Mouse (Mus musculus) testis, adult 2 months (tissue): ENCODE data around the gene Gigyf2. TPM values are rescaled to one million over a fixed set of nuclear protein-coding genes. Genes with fewer than 3 reads are reported as not detected.

Experiments
- H3K27ac ChIP-seq: fragments of 200-500 bp; 2 replicates; pipeline ENCODE4 v1.5.1; 2012; ENCODE audit warnings: low read depth, low read length; ENCODE audit not compliant: control insufficient read depth, insufficient read depth
- H3K27me3 ChIP-seq: fragments of 200-500 bp; 2 replicates; pipeline ENCODE4 v1.6.1; 2012; ENCODE audit warnings: mild to moderate bottlenecking, low read length, moderate library complexity; ENCODE audit not compliant: control insufficient read depth, insufficient read depth
- H3K36me3 ChIP-seq: fragments of 200-500 bp; 2 replicates; pipeline ENCODE4 v1.6.1; 2012; ENCODE audit warnings: mild to moderate bottlenecking, low read length; ENCODE audit not compliant: control insufficient read depth, insufficient read depth
- H3K4me1 ChIP-seq: fragments of 200-500 bp; 2 replicates; pipeline ENCODE4 v1.6.1; 2012; ENCODE audit warnings: low read length; ENCODE audit not compliant: control insufficient read depth, insufficient read depth
- H3K4me3 ChIP-seq: fragments of 200-500 bp; 2 replicates; pipeline ENCODE4 v1.5.1; 2012; ENCODE audit warnings: low read depth, mild to moderate bottlenecking, low read length, moderate library complexity, mixed read lengths; ENCODE audit not compliant: control insufficient read depth
- CTCF ChIP-seq: fragments of 200-500 bp; IDR thresholded peaks from 2 replicates; pipeline ENCODE4 v1.5.1; 2012; ENCODE audit warnings: low read depth, mild to moderate bottlenecking, inconsistent platforms, low read length, moderate library complexity; ENCODE audit not compliant: control insufficient read depth, insufficient read depth, insufficient replicate concordance
- POLR2A ChIP-seq: fragments of 200-500 bp; IDR thresholded peaks from 2 replicates; pipeline ENCODE4 v1.6.1; 2012; ENCODE audit warnings: low read depth, mild to moderate bottlenecking, inconsistent platforms, low read length, moderate library complexity; ENCODE audit not compliant: control insufficient read depth
- polyA plus RNA-seq: library from polyadenylated mRNA; depleted of rRNA; stranded (reverse); fragments of >200 nt; gene quantifications from 2 replicates; pipeline ENCODE4 v1.2.3, GENCODE M21; 2012

The Gigyf2 gene
- polyA plus RNA-seq, 1 experiment = 74.0 TPM

DNA sequence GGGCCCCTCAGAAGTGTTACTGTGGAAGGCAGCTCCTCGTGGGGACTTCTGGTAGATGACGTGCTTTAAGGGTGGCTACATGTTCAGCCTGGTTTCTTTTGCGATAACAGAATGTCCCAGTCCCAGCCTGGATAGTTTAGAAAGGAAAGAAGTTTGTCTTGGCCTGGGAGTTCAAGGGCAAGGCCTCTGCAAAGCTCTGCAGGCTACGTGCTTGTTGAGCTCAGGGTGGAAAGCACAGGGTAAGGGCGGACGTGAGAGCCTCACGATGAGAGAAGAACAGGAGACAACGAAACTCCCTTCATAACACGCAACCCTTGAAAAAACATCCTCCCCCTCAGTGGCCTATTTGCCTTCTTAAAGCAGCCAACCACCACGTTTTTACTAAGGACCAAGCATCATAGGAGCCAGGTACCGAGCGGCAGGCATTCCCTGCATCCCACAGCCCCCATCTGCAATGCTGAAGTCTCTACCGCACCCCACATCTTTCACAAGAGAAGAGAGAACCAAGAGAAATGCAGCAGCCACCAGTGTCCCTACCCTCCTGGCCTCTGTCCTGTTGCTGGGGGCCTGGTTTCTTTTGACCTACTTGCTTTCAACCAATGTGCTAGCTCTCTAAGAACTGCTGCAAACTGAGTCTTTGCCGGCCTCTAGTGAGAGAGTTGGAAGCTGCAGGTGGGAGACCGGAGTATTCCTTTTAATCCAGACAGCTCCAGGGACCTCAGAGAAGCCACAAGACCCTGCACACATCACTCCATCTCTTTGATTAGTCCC is 34.2 kb upstream of the Gigyf2 start:
- no peaks in the 10 kb centered on the region; the same call in 1 of the 2 replicates for H3K36me3 ChIP-seq
- peak overlapping the region; percentile 83 for H3K27ac ChIP-seq
- peaks cover 4% of the 10 kb centered on the region for H3K4me1 ChIP-seq
- H3K27me3 ChIP-seq = no peaks in the 10 kb centered on the region
- TF ChIP-seq CTCF = no peak
- no peak for TF ChIP-seq POLR2A
- no peak overlapping the region for H3K4me3 ChIP-seq

DNA sequence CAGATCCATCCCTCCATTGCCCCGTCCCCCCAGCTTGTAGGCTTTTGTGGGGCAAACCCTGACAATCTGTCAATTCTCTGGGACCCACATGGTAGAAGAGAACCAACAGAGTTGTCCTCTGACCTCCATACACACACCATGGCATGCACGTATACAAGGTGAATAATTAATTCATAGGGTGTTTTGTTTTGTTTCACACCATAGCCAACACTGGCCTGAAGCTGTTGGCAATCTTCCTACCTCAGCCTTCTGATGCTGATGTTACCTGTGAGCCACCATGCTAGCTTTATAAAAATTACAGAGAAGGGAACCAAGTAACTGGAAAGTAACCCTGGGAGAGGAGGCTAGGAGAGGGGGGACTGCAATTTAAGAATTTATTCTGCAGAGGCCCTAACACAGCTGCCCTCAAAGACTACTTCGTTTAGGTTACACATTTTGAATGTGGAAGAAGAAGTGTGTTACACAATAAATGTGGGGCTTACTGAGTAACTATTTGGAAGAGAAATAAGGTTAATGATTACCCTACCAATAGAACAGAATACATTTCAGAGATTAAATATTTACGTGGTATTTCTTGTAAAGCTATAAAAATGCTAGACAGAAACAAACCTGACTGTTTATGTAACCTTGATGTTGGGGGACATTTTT is 32.6 kb upstream of the Gigyf2 start:
- no peaks in the 10 kb centered on the region for H3K27me3 ChIP-seq
- peaks cover 1% of the 10 kb centered on the region; the same call in 1 of the 2 replicates for H3K36me3 ChIP-seq
- H3K4me3 ChIP-seq = no peak overlapping the region
- TF ChIP-seq CTCF = no peak
- H3K27ac ChIP-seq = no peak overlapping the region
- peaks cover 6% of the 10 kb centered on the region for H3K4me1 ChIP-seq

DNA sequence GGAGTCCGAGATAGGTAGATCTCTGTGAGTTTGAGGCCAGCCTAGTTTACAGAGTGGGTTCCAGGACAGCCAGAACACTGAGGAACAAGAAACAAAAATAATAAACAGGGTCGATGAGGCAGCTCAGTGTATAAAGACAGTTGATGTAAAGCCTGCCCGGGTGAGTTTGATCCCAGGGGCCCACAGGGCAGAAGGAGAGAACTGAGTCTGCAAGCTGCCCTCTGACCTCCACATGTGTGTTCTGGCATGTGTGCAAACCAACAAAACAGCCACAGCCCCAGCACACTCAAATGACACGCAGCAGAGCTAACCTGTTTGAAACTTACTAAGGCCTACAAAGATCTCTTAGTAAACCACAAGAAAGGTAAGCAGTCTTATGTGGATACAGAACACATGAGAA is 31.8 kb upstream of the Gigyf2 start:
- H3K27ac ChIP-seq = no peak overlapping the region
- TF ChIP-seq POLR2A (no peak), CTCF (no peak)
- peaks cover 6% of the 10 kb centered on the region for H3K4me1 ChIP-seq
- no peak overlapping the region for H3K4me3 ChIP-seq
- no peaks in the 10 kb centered on the region for H3K27me3 ChIP-seq
- peaks cover 1% of the 10 kb centered on the region; the same call in 1 of the 2 replicates for H3K36me3 ChIP-seq

DNA sequence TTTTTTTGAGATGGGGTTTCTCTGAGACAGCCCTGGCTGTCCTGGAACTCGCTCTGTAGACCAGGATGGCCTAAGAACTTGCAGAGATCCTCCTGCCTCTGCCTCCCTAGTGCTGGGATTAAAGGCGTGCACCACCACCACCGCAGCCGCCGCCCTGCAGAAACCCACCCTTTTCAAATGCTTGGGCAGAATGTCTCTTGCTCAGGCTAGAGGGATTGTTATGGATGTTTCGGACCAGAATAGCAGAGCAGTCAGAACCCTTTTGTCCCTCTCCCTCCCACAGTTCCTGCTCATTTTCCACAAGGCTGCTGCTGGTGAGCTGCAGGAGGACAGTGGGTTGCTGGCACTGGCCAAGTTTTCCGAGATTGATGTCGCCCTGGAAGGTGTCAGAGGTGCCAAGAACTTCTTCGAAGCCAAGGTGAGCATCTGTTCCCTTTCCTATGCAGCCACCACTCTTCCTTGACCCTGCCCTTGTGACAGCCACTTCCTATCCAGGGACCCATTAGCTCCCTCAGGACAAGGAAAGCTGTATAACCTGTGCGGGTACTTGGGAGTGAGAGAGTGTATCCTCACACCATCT is 29.4 kb upstream of the Gigyf2 start:
- no peak overlapping the region for H3K27ac ChIP-seq
- TF ChIP-seq POLR2A (no peak), CTCF (no peak)
- peaks cover 4% of the 10 kb centered on the region; the same call in 1 of the 2 replicates for H3K4me1 ChIP-seq
- H3K4me3 ChIP-seq = no peak overlapping the region
- no peaks in the 10 kb centered on the region for H3K27me3 ChIP-seq
- peaks cover 1% of the 10 kb centered on the region; the same call in 1 of the 2 replicates for H3K36me3 ChIP-seq

DNA sequence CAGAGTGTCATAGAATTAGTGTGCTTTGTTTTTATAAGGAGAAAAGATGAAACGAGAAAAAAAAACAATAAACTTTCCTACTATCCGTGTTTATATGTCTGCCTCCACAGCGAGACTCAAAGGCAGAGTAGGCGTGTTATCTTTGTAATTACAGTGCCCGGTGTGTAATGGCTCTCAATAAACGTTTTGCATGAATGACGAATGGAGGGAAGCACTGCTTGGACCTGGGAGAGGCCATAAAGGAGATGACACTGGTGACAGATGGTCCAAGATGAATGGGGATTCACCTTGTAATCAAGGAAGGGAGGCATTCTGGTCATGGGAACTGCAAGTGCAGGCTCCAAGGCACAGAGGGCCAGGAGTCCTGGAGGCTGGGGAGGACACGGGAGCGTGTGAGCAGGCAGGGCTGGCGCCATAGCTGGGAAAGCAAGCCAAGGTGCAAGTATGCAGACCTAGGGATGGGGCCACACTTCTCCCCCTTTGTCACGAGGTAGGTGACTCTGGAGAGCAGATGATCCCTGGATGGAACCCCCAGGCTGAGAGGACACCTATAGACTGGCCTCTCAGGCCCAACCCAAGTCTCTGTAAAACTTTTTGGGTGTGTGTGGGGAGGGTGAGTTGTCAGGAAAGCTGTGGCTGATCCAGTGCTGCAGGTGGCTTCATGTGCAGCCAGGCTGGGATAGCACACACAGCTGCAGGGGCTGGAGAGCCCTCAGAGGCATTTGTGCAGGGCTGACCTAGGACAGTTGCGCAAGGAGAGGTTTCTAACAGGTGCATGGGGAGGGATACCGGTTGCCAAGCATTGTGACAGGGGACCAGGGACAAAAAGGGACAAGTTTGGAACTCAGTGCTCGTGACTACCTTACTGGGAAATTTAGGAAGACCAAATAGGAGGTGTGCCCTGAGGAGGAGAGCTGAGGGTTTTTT is 26.2 kb upstream of the Gigyf2 start:
- H3K27me3 ChIP-seq = no peaks in the 10 kb centered on the region

DNA sequence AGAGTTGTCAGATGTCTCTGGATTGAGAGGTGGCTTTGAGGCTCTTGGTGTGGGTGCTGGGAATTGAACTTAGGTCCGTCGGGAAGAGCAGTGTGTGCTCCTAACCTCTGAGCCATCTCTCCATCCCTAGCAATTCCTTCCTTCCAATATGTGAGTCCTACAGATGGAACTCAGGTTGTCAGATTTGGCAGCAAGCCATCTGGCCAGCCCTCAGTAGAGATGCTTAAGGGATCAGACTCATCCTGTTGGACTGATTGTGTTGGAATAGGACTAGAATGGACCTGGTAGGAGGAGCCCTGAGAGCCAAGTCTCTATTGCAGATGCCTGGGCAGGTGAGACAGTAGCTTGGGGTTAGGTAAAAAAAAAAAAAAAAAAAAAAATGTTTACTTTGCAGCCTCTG is 24.8 kb upstream of the Gigyf2 start:
- Histone ChIP-seq H3K27ac (no peak overlapping the region), H3K27me3 (no peaks in the 10 kb centered on the region), H3K36me3 (peaks cover 1% of the 10 kb centered on the region; the same call in 1 of the 2 replicates), H3K4me3 (no peak overlapping the region), H3K4me1 (peaks cover 2% of the 10 kb centered on the region; the same call in 1 of the 2 replicates)
- TF ChIP-seq POLR2A = no peak

More for the DNA sequence above, 26.2 kb upstream of the Gigyf2 start:
- H3K27ac ChIP-seq = no peak overlapping the region
- peaks cover 1% of the 10 kb centered on the region; the same call in 1 of the 2 replicates for H3K36me3 ChIP-seq
- peaks cover 2% of the 10 kb centered on the region; the same call in 1 of the 2 replicates for H3K4me1 ChIP-seq
- H3K4me3 ChIP-seq = no peak overlapping the region
- no peak for TF ChIP-seq POLR2A
- TF ChIP-seq CTCF = no peak

DNA sequence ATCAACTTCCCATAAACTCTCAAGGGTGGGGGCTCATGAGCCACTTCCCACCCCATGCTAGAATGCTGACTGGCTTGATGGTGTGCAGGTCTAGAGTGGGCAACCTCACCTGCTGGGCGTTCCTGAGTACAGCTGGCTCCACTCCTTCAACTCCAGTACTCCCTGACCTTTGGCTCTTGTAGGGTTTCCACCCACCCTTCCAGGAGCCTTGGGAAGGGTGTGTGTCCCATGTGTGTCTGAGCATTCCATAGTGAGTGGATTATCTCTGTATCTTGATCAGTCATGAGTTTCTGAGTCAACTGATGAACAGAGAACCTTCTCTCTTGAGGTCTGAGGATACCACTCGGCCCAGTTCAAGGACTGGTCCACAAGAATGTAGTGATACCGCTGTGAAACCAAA is 17.8 kb upstream of the Gigyf2 start:
- Histone ChIP-seq H3K36me3 (no peaks in the 10 kb centered on the region), H3K27me3 (no peaks in the 10 kb centered on the region), H3K4me3 (no peak overlapping the region), H3K4me1 (no peaks in the 10 kb centered on the region; the same call in 1 of the 2 replicates), H3K27ac (no peak overlapping the region)
- TF ChIP-seq CTCF (no peak), POLR2A (no peak)
